Mouse (Mus musculus) left cerebral cortex, postnatal 36 days (tissue): ENCODE results near the gene Lhx8. TPM values are rescaled to one million over a fixed set of nuclear protein-coding genes. Genes with fewer than 3 reads are reported as not detected.
A peak's percentile ranks its signal among the peaks of the same experiment; 100 is the strongest.

Source experiments
- DNase-seq, 2 experiments: peaks; one replicate each; pipeline ENCODE4 v3.0.0; 2021 to 2022; ENCODE audit warnings: low spot score in 2 of 2, mixed read lengths in 1 of 2
- intact Hi-C: fragments of 180-260 bp; cut with DNase I; formaldehyde crosslinking; loops from one replicate; pipeline ENCODE4 v1.15.1; 2025
- total RNA-seq, 2 experiments: library from RNA; stranded (reverse); gene quantifications; 2 replicates each; pipeline ENCODE4 v1.2.3; 2021

Lhx8 gene
- total RNA-seq, 2 experiments from 2014 or later: 0.25 to 1.6 TPM

GRCm38 (mm10) chr3:154327883-154328720 lies 2.4 kb downstream of the Lhx8 start:
- intact Hi-C loops: no loop called here
- DNase-seq: peak in 1 of 2 experiments; percentile 5

- no peak for DNase-seq
- intact Hi-C loops: no loop called here
Observed at GRCm38 (mm10) chr3:154327110-154327882, 3.2 kb downstream of the Lhx8 start.

GRCm38 (mm10) chr3:154321921-154322574 lies 8.4 kb downstream of the Lhx8 start:
- DNase-seq: no peak
- intact Hi-C loops: no loop called here

- intact Hi-C loops: no loop called here
Observed at GRCm38 (mm10) chr3:154317651-154318248, 12.7 kb downstream of the Lhx8 start.

GRCm38 (mm10) chr3:154305163-154305884 lies 25.1 kb downstream of the Lhx8 start:
- no peak for DNase-seq
- intact Hi-C loops: no loop called here

More at GRCm38 (mm10) chr3:154317651-154318248, 12.7 kb downstream of the Lhx8 start:
- no peak for DNase-seq

- DNase-seq: no peak
- intact Hi-C loops: no loop called here
Observed at GRCm38 (mm10) chr3:154301102-154301501, 29.4 kb downstream of the Lhx8 start.

- intact Hi-C loops: no loop called here
Observed at GRCm38 (mm10) chr3:154300006-154300405, 30.5 kb downstream of the Lhx8 start.

GRCm38 (mm10) chr3:154298490-154298889 lies 32.0 kb downstream of the Lhx8 start:
- intact Hi-C loops: no loop called here
- no peak for DNase-seq

More at GRCm38 (mm10) chr3:154300006-154300405, 30.5 kb downstream of the Lhx8 start:
- DNase-seq: no peak

GRCm38 (mm10) chr3:154297499-154297898 lies 33.0 kb downstream of the Lhx8 start:
- no peak for DNase-seq

GRCm38 (mm10) chr3:154294924-154295834 lies 35.3 kb downstream of the Lhx8 start:
- intact Hi-C loops: no loop called here
- DNase-seq: no peak

More at GRCm38 (mm10) chr3:154297499-154297898, 33.0 kb downstream of the Lhx8 start:
- intact Hi-C loops: no loop called here

- intact Hi-C loops: no loop called here
- peak; percentile 42 to 61 for DNase-seq
Observed at GRCm38 (mm10) chr3:154293839-154294490, 36.5 kb downstream of the Lhx8 start.

- DNase-seq: no peak
- intact Hi-C loops: no loop called here
Observed at GRCm38 (mm10) chr3:154292126-154292525, 38.3 kb downstream of the Lhx8 start.

GRCm38 (mm10) chr3:154290351-154290750 lies 40.1 kb downstream of the Lhx8 start:
- DNase-seq: no peak
- intact Hi-C loops: no loop called here

GRCm38 (mm10) chr3:154288429-154289069 lies 41.9 kb downstream of the Lhx8 start:
- intact Hi-C loops: no loop called here

GRCm38 (mm10) chr3:154287217-154287616 lies 43.2 kb downstream of the Lhx8 start:
- no peak for DNase-seq
- intact Hi-C loops: no loop called here

More at GRCm38 (mm10) chr3:154288429-154289069, 41.9 kb downstream of the Lhx8 start:
- peak; percentile 28 to 51 for DNase-seq

GRCm38 (mm10) chr3:154285351-154285750 lies 45.1 kb downstream of the Lhx8 start:
- intact Hi-C loops: no loop called here
- no peak for DNase-seq

GRCm38 (mm10) chr3:154284260-154284659 lies 46.2 kb downstream of the Lhx8 start:
- intact Hi-C loops: no loop called here
- no peak for DNase-seq
